Mouse (Mus musculus) E14TG2a.4 (cell line): ENCODE results near the gene Cd8a.

Source experiments
- CTCF ChIP-seq: conservative IDR thresholded peaks from 2 replicates; pipeline ENCODE4 v1.5.1; 2014; ENCODE audit warnings: low read length
- NANOG ChIP-seq: IDR thresholded peaks from 2 replicates; pipeline ENCODE4 v1.6.1; 2014; ENCODE audit warnings: borderline replicate concordance, low read length, mixed read lengths
- POU5F1 ChIP-seq: IDR thresholded peaks from 2 replicates; pipeline ENCODE4 v1.6.1; 2014; ENCODE audit warnings: low read length, borderline replicate concordance

GRCm38 (mm10) chr6:71353722-71354121, 19.5 kb upstream of the Cd8a start:
- TF ChIP-seq CTCF = no peak
- TF ChIP-seq POU5F1 = no peak
- no peak for TF ChIP-seq NANOG
